Mouse (Mus musculus) neutrophil, adult 83 days (primary cell): Measurements from ENCODE around the gene Gm4133. TPM values are rescaled to one million over a fixed set of nuclear protein-coding genes. Genes with fewer than 3 reads are reported as not detected.

Experiments used
- total RNA-seq, 2 experiments: library from RNA; stranded (reverse); gene quantifications; one replicate each; pipeline ENCODE4 v1.2.4; 2023

Gene Gm4133
- not detected for total RNA-seq

DNA sequence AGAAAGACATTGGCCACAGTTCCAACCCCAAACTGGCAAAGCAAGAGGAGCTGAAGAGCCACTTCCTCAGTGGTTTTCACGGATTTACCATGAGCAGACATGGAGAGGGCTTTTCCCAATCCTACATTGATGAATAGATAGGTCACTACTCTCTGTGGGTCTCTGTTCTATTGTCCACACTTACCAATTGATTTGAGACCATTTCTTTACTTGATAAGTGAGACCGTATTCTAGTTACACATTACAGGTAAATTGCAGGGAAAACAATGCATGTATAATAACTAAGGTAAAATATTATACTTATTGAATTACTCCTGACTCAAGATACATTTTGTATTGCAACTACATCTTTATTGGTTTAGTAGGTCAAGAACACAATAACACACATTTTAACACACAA is at the start of gene Gm4133:
Gm4133 (minus strand) TSS at position 101 of the 400 bp plus-strand sequence.

DNA sequence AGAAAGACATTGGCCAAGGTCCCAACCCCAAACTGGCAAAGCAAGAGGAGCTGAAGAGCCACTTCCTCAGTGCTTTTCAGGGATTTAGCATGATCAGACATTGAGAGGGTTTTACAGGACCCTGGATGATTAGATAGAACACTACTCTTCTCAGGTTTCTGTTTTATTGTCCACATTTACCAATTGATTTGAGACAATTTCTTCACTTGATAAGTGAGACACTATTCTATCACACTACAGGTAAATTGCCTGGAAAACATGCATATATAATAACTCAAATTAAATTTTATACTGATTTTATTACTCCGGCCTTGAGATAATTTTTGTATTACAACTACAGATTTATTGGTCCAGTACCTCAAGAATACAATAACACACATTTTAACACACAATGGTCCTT is 41.4 kb upstream of the Gm4133 start, which contains the start of gene Gm5728:
Gm5728 (minus strand) TSS at position 101 of the 400 bp plus-strand sequence.

Other genes with a start within 250 kb of the Gm4133 start
- not detected for gene Vmn1r91, start 234.4 kb downstream of the Gm4133 start, total RNA-seq
- gene Gm16442, start 211.5 kb downstream of the Gm4133 start, total RNA-seq, result not detected
- gene Vmn1r93, start 195.0 kb downstream of the Gm4133 start, total RNA-seq, result not detected
- not detected for gene Vmn1r94, start 165.7 kb downstream of the Gm4133 start, total RNA-seq
- not detected for gene Vmn1r95, start 140.4 kb downstream of the Gm4133 start, total RNA-seq
- not detected for gene Gm6164, start 128.5 kb downstream of the Gm4133 start, total RNA-seq
- not detected for gene Gm4498, start 100.2 kb downstream of the Gm4133 start, total RNA-seq
- not detected for gene Gm5890, start 71.2 kb downstream of the Gm4133 start, total RNA-seq
- not detected for gene Gm5728, start 41.3 kb upstream of the Gm4133 start, total RNA-seq
- gene Vmn1r100, start 83.9 kb upstream of the Gm4133 start, total RNA-seq, result not detected
- not detected for gene Vmn1r101, start 108.5 kb upstream of the Gm4133 start, total RNA-seq
- not detected for gene Gm10670, start 140.9 kb upstream of the Gm4133 start, total RNA-seq
- not detected for gene Vmn1r103, start 176.5 kb upstream of the Gm4133 start, total RNA-seq
- gene Vmn1r104, start 199.8 kb upstream of the Gm4133 start, total RNA-seq, result not detected
- not detected for gene Gm5726, start 211.7 kb upstream of the Gm4133 start, total RNA-seq
- gene Gm4141, start 242.2 kb upstream of the Gm4133 start, total RNA-seq, result not detected